Mouse (Mus musculus): ENCODE results near the gene Slc47a1.

DNA sequence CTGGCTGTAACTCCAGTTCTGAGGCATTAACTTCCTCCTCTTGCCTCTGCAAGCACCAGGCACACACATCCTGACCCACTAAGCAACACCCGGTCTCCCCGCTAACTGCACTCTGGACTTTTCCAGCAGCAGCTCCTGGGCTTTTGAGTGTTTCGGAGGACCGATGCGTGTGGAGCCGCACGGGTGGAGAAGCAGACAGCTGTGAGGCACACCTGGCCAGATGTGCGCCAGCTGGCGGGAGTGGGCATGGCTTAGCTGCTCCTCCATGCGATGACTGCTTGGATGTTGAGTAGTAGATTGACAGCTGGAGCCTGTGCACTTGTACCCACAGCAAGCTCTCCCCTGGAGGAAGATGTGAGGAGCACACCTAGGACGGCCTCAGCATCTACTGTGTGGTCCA is 33.1 kb upstream of the Slc47a1 start:
- TF ChIP-seq CTCF (IDR thresholded peaks at IDR 0.05) (no peak), EP300 (IDR thresholded peaks at IDR 0.05) (no peak)
